Mouse (Mus musculus) embryonic facial prominence, embryonic 13.5 days (tissue): Measurements from ENCODE around the gene Il3ra. TPM values are rescaled to one million over a fixed set of nuclear protein-coding genes. Genes with fewer than 3 reads are reported as not detected.

Source experiments
- ATAC-seq: fragments of 200-750 bp; cut with Nextera tagmentation; 2 replicates; pipeline ENCODE4 v1.8.0; 2017; ENCODE audit warnings: low read depth; ENCODE audit not compliant: insufficient number of reproducible peaks, insufficient read depth, low FRiP score, low TSS enrichment
- H3K27ac ChIP-seq: fragments of 300-500 bp; sonication (generic); 2 replicates; pipeline ENCODE4 v1.5.1; 2015; ENCODE audit warnings: moderate library complexity, mild to moderate bottlenecking, inconsistent platforms
- H3K27me3 ChIP-seq: fragments of 300-500 bp; sonication (generic); 2 replicates; pipeline ENCODE4 v1.6.1; 2015; ENCODE audit warnings: mild to moderate bottlenecking, inconsistent platforms
- H3K36me3 ChIP-seq: fragments of 300-500 bp; sonication (generic); 2 replicates; pipeline ENCODE4 v1.6.1; 2015; ENCODE audit warnings: mild to moderate bottlenecking, inconsistent platforms
- H3K4me1 ChIP-seq: fragments of 300-500 bp; sonication (generic); 2 replicates; pipeline ENCODE4 v1.6.1; 2015; ENCODE audit warnings: inconsistent platforms
- H3K4me2 ChIP-seq: fragments of 300-500 bp; sonication (generic); 2 replicates; pipeline ENCODE4 v1.6.1; 2015; ENCODE audit warnings: moderate library complexity, mild to moderate bottlenecking, inconsistent platforms
- H3K4me3 ChIP-seq: fragments of 300-500 bp; sonication (generic); 2 replicates; pipeline ENCODE4 v1.5.1; 2015; ENCODE audit warnings: mild to moderate bottlenecking, inconsistent platforms
- H3K9ac ChIP-seq: fragments of 300-500 bp; sonication (generic); 2 replicates; pipeline ENCODE4 v1.6.1; 2015; ENCODE audit warnings: mild to moderate bottlenecking, inconsistent platforms
- H3K9me3 ChIP-seq: fragments of 300-500 bp; sonication (generic); 2 replicates; pipeline ENCODE4 v1.6.1; 2016; ENCODE audit warnings: inconsistent platforms
- WGBS: fragments of 180-500 bp; shearing (Covaris S2); methylation state at CpG from one replicate; pipeline ENCODE4 v1.1.7; 2015; ENCODE audit warnings: mixed read lengths; 5-methylcytosine and 5-hydroxymethylcytosine counted together
- polyA plus RNA-seq: library from polyadenylated mRNA; unstranded; fragments of >200 nt; fragmentation: Nextera tagmentation; extraction: Ambion mirVana; gene quantifications from 2 replicates; pipeline ENCODE4 v1.2.1, GENCODE M21; 2015

The Il3ra gene
- polyA plus RNA-seq, 1 experiment from 2014 or later: 4.4 TPM

DNA sequence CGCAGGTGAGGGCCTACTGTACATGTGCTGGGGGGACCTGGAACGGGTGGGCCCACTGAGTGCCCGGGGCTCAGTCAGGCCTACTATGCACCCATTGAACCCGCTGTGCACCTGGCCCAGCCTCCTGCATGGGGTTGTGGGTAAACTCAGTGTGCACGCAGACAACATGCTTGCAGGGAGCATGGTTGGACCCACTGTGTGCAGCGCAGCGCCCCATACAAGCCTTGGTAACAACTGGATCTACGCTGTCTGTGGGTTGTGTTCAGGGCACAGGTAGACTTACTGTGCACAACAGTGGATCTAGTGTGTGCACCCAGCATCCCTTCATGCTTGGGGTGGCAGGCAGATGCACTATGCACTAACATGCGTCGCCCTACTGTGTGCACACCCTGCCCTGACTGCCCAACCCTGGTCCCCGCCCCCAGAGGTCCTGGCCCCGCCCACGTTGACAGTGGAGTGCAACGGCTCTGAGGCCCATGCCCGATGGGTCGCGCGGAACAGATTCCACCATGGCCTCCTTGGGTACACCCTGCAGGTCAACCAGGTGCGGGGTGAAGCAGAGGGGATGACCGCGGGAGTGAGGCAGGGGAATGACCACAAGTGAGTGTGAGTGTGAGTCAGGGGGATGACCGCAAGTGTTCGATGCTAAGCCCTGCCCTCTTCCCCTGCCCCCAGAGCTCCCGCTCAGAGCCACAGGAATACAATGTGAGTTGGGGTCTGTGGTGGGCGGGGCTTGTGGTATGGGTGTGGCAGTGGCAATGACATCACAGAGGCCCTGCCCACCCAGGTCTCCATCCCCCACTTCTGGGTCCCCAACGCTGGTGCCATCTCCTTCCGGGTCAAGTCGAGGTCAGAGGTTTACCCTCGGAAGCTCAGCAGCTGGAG, 4.4 kb downstream of the Il3ra start:
- Histone ChIP-seq H3K4me1 (no peaks in the 10 kb centered on the region), H3K27ac (no peak overlapping the region), H3K4me3 (no peak overlapping the region), H3K9me3 (peaks cover 73% of the 10 kb centered on the region), H3K4me2 (no peak overlapping the region), H3K27me3 (no peaks in the 10 kb centered on the region), H3K9ac (no peak overlapping the region), H3K36me3 (peaks cover 30% of the 10 kb centered on the region)
- no peak for ATAC-seq
- WGBS: 96% methylated on average over 29 of the region's 29 CpGs

DNA sequence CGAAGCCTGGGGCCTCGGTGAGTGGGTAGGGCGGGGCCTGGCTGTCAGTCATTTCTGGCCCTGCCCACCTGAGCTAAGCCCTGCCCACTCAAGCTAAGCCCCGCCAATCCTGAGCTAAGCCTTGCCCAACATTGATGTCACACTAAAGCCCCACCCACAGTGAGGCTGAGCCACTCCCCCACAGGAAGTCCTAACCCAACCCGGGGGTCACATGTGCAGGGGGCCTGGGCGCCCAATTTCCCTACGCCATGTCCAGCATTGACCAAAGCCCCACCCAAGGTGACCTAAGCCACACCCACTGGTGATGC, 5.0 kb downstream of the Il3ra start:
- Histone ChIP-seq H3K4me3 (no peak overlapping the region), H3K36me3 (peaks cover 30% of the 10 kb centered on the region), H3K27ac (no peak overlapping the region), H3K9ac (no peak overlapping the region), H3K4me2 (no peak overlapping the region), H3K27me3 (no peaks in the 10 kb centered on the region), H3K4me1 (no peaks in the 10 kb centered on the region), H3K9me3 (peaks cover 76% of the 10 kb centered on the region)
- no peak for ATAC-seq
- WGBS: 96% methylated on average over 7 of the region's 7 CpGs

DNA sequence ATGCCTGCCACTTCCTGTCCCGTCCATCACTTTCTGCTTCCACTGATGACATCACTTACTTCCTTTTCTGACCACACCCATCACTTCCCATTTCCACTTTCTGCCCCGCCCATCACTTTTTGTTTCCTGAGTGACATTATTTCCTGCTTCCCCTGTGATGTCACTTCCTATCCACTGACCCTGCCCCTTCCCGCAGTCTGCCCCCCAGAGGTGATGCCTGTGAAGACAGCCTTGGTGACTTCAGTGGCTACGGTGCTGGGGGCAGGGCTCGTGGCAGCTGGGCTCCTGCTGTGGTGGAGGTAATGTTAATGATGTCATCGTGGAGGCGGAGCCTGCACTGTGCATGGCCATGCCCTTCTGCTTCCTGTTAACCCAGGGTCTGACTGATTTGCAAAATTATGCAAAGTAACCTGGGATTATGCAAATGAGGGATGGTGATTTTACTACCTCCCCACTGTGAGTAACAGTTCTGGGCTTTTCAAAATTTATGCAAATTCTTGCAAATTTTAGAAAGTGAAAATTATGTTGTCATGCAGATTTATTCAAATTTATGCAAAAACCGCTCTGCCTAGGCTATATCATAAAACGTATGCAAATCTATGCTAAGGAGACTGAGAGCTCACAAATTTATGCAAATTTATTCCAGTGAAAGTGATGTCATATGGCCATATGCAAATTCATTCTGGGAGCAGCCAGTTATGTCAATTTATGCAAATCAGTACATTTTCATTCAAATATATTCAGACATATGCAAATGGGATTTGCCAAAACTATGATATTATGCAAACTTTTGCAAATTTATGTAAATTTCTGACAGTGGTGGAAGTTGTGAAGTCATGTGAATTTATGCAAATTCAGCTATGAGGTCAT, 5.9 kb downstream of the Il3ra start:
- Histone ChIP-seq H3K9me3 (peaks cover 74% of the 10 kb centered on the region), H3K4me3 (no peak overlapping the region), H3K4me1 (no peaks in the 10 kb centered on the region), H3K27me3 (no peaks in the 10 kb centered on the region), H3K36me3 (peaks cover 30% of the 10 kb centered on the region), H3K27ac (no peak overlapping the region), H3K4me2 (no peak overlapping the region), H3K9ac (no peak overlapping the region)
- no peak for ATAC-seq
- 95% methylated on average over 9 of the region's 9 CpGs for WGBS

- Histone ChIP-seq H3K4me2 (no peak overlapping the region), H3K9me3 (peaks cover 68% of the 10 kb centered on the region), H3K27me3 (no peaks in the 10 kb centered on the region), H3K27ac (no peak overlapping the region), H3K4me3 (no peak overlapping the region), H3K9ac (no peak overlapping the region), H3K36me3 (peaks cover 30% of the 10 kb centered on the region), H3K4me1 (no peaks in the 10 kb centered on the region)
- 85% methylated on average over 6 of the region's 6 CpGs for WGBS
- no peak for ATAC-seq
Measured at GRCm38 (mm10) chr14:14352606-14353005, 6.5 kb downstream of the Il3ra start.

- Histone ChIP-seq H3K9me3 (peaks cover 62% of the 10 kb centered on the region), H3K4me2 (no peak overlapping the region), H3K4me3 (no peak overlapping the region), H3K36me3 (peaks cover 27% of the 10 kb centered on the region), H3K9ac (no peak overlapping the region), H3K27ac (no peak overlapping the region), H3K27me3 (no peaks in the 10 kb centered on the region), H3K4me1 (no peaks in the 10 kb centered on the region)
- 92% methylated on average over 7 of the region's 7 CpGs for WGBS
- ATAC-seq: no peak
Measured at GRCm38 (mm10) chr14:14353081-14353732, 7.1 kb downstream of the Il3ra start.

- no peak overlapping the region for H3K27ac ChIP-seq
- peaks cover 54% of the 10 kb centered on the region for H3K9me3 ChIP-seq
- no peak for ATAC-seq
- no peak overlapping the region for H3K4me3 ChIP-seq
- H3K36me3 ChIP-seq: peaks cover 23% of the 10 kb centered on the region
- no peak overlapping the region for H3K9ac ChIP-seq
- H3K4me2 ChIP-seq: no peak overlapping the region
- H3K4me1 ChIP-seq: no peaks in the 10 kb centered on the region
- 93% methylated on average over 8 of the region's 8 CpGs for WGBS
- no peaks in the 10 kb centered on the region for H3K27me3 ChIP-seq
Measured at GRCm38 (mm10) chr14:14353740-14354510, 7.8 kb downstream of the Il3ra start.

DNA sequence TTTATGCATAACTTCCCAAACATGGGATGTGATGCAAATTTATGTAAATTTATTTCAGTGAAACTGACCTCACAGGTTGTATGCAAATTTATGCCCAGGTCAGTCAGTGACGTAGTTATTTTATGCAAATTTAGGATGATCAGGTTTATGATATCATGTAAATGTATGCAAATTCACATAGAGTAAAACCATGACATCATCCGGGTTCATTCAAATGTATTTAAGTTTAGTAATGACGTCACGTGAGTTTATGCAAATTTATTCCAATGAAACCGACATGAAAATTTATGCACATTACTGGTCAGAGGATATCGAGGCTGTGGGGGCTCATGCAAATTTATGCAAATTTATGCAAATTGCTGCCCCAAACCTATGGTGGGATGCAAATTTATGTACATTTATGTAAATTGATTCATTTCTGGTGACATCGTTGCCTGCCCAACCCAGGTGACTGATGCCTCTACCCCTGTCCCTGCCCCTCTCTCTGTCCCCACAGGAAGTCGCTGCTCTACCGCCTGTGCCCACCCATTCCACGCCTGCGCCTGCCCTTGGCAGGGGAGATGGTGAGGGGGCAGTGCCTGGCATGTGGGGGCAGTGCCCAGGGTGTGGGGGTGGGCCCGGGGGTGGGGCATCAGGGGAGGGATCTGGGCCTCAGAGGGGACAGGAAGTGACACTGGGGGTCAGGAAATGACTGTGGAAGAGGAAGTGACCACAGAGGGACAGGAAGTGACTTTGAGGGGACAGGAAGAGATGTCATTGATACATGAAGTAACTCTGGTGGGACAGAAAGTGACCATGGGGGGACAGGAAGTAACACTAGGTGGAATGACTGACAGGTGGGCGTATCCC, 8.7 kb downstream of the Il3ra start:
- no peak for ATAC-seq
- no peaks in the 10 kb centered on the region for H3K4me1 ChIP-seq
- H3K27me3 ChIP-seq: no peaks in the 10 kb centered on the region
- H3K9me3 ChIP-seq: peaks cover 46% of the 10 kb centered on the region
- no peak overlapping the region for H3K4me3 ChIP-seq
- H3K36me3 ChIP-seq: peaks cover 14% of the 10 kb centered on the region
- WGBS: 93% methylated on average over 13 of the region's 13 CpGs
- H3K9ac ChIP-seq: no peak overlapping the region
- H3K4me2 ChIP-seq: no peak overlapping the region
- H3K27ac ChIP-seq: no peak overlapping the region

- peaks cover 41% of the 10 kb centered on the region for H3K9me3 ChIP-seq
- H3K4me1 ChIP-seq: no peaks in the 10 kb centered on the region
- no peak overlapping the region for H3K9ac ChIP-seq
- 90% methylated on average over 8 of the region's 8 CpGs for WGBS
- no peak for ATAC-seq
- H3K4me3 ChIP-seq: no peak overlapping the region
- H3K27me3 ChIP-seq: no peaks in the 10 kb centered on the region
- H3K27ac ChIP-seq: no peak overlapping the region
- H3K36me3 ChIP-seq: peaks cover 9% of the 10 kb centered on the region
- H3K4me2 ChIP-seq: no peak overlapping the region
Measured at GRCm38 (mm10) chr14:14355360-14355646, 9.2 kb downstream of the Il3ra start.

DNA sequence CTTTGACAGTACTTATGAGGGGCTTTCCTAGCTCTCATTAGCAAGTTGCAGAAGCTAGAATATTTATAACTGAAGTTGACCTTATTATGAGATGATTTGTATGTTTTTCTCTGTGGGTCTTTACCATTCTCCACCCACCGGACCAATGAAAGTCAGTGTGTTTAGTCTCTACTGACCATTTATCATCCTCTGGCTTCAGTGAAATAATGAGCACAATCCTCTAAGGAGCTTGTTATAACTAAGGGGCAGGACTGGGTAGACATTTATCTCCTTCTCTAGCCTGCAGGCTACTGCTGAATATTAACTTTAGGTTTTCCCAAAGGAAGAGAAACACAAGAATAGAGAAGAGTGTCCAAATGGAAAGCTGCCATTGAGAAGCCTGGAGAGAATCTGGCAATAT, 49.5 kb downstream of the Il3ra start:
- 93% methylated on average over 1 of the region's 1 CpGs for WGBS
- Histone ChIP-seq H3K9ac (no peak overlapping the region), H3K27ac (no peak overlapping the region)

GRCm38 (mm10) chr14:14400998-14401397, 54.9 kb downstream of the Il3ra start, which contains the start of gene Olfr721-ps1:
Gene Olfr721-ps1 (plus strand): TSS chr14:14401298.
- Histone ChIP-seq H3K27ac (no peak within 1 kb of the TSS), H3K9ac (no peak within 1 kb of the TSS), H3K4me2 (no peak within 1 kb of the TSS), H3K9me3 (no peaks in the 10 kb centered on the region), H3K36me3 (no peaks in the 10 kb centered on the region), H3K27me3 (no peaks in the 10 kb centered on the region), H3K4me1 (no peaks in the 10 kb centered on the region), H3K4me3 (no peak within 1 kb of the TSS)
- 73% methylated on average over 2 of the region's 2 CpGs for WGBS
- no peak for ATAC-seq

More for the DNA sequence above, 49.5 kb downstream of the Il3ra start:
- ATAC-seq: no peak
- no peaks in the 10 kb centered on the region for H3K36me3 ChIP-seq
- H3K4me2 ChIP-seq: no peak overlapping the region
- no peaks in the 10 kb centered on the region for H3K9me3 ChIP-seq
- no peak overlapping the region for H3K4me3 ChIP-seq
- H3K4me1 ChIP-seq: no peaks in the 10 kb centered on the region
- H3K27me3 ChIP-seq: no peaks in the 10 kb centered on the region
